Mouse (Mus musculus): ENCODE results near the gene Ankfn1. TPM values are rescaled to one million over a fixed set of nuclear protein-coding genes. Genes with fewer than 3 reads are reported as not detected.
A peak's percentile ranks its signal among the peaks of the same experiment; 100 is the strongest.

Gene Ankfn1
- polyA plus RNA-seq, 1 experiment from 2014 or later, result 2.1 TPM

GRCm38 (mm10) chr11:89506595-89507245 lies 270.7 kb downstream of the Ankfn1 start:
- H3K36me3 ChIP-seq (ENCODE audit: insufficient read depth), result no peaks in the 10 kb centered on the region
- no peak overlapping the region for H3K9ac ChIP-seq
- no peak for ATAC-seq (ENCODE audit: insufficient read depth)
- peaks cover 3% of the 10 kb centered on the region; the same call in 1 of the 2 replicates for H3K4me1 ChIP-seq (ENCODE audit: insufficient read depth)
- no peaks in the 10 kb centered on the region for H3K9me3 ChIP-seq (ENCODE audit: low read depth, low read length)
- no peak overlapping the region for H3K4me3 ChIP-seq (ENCODE audit: low read depth, low read length)
- DNase-seq, result no peak
- no peak for TF ChIP-seq CTCF (IDR thresholded peaks at IDR 0.05; ENCODE audit: low read depth)
- H3K27me3 ChIP-seq (ENCODE audit: insufficient read depth, low read length), result no peaks in the 10 kb centered on the region
- 39% methylated on average over 11 of the region's 11 CpGs for WGBS
- no peak overlapping the region for H3K4me2 ChIP-seq
- no peak overlapping the region for H3K27ac ChIP-seq (ENCODE audit: low read depth)

GRCm38 (mm10) chr11:89505046-89505445 lies 272.4 kb downstream of the Ankfn1 start:
- WGBS, result 77% methylated on average over 7 of the region's 7 CpGs

GRCm38 (mm10) chr11:89501796-89502195 lies 275.7 kb downstream of the Ankfn1 start:
- DNase-seq (no peak), ATAC-seq (ENCODE audit: insufficient read depth) (no peak)
- no peak overlapping the region for H3K27ac ChIP-seq (ENCODE audit: low read depth)
- no peak for TF ChIP-seq CTCF (IDR thresholded peaks at IDR 0.05; ENCODE audit: low read depth)
- H3K27me3 ChIP-seq (ENCODE audit: insufficient read depth, low read length), result no peaks in the 10 kb centered on the region
- no peaks in the 10 kb centered on the region for H3K9me3 ChIP-seq (ENCODE audit: low read depth, low read length)
- H3K36me3 ChIP-seq (ENCODE audit: insufficient read depth), result no peaks in the 10 kb centered on the region
- no peak overlapping the region for H3K9ac ChIP-seq
- H3K4me1 ChIP-seq (ENCODE audit: insufficient read depth), result peaks cover 3% of the 10 kb centered on the region; the same call in 1 of the 2 replicates
- H3K4me2 ChIP-seq, result no peak overlapping the region
- H3K4me3 ChIP-seq (ENCODE audit: low read depth, low read length), result no peak overlapping the region
- 77% methylated on average over 7 of the region's 7 CpGs for WGBS

More at GRCm38 (mm10) chr11:89505046-89505445, 272.4 kb downstream of the Ankfn1 start:
- Histone ChIP-seq H3K4me1 (ENCODE audit: insufficient read depth) (peaks cover 3% of the 10 kb centered on the region; the same call in 1 of the 2 replicates), H3K9me3 (ENCODE audit: low read depth, low read length) (no peaks in the 10 kb centered on the region), H3K27ac (ENCODE audit: low read depth) (no peak overlapping the region), H3K9ac (no peak overlapping the region), H3K4me2 (no peak overlapping the region), H3K27me3 (ENCODE audit: insufficient read depth, low read length) (no peaks in the 10 kb centered on the region), H3K4me3 (ENCODE audit: low read depth, low read length) (no peak overlapping the region), H3K36me3 (ENCODE audit: insufficient read depth) (no peaks in the 10 kb centered on the region)
- TF ChIP-seq CTCF (IDR thresholded peaks at IDR 0.05; ENCODE audit: low read depth), result no peak
- no peak for ATAC-seq (ENCODE audit: insufficient read depth)
- DNase-seq, result no peak

DNA sequence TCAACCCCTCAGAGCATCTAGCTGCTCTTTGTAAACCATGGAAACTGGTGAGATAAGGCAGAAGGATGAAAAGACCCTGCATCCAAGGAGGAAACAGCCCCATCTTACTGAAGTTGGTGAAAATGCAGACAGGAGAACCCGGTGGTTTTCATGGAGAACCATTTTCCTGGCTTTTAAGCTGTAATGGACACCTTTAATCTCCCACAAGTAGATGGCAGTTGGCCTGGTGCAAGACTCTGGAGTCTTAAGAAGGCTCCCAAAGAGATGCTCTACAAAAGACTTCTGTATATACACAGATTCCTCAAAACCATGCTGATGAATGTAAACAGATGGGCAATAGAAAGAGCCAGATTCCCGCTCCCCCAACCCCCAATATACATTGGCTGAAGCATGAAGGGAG lies 276.5 kb downstream of the Ankfn1 start:
- no peak for ATAC-seq (ENCODE audit: insufficient read depth)
- Histone ChIP-seq H3K27ac (ENCODE audit: low read depth) (no peak overlapping the region), H3K9ac (no peak overlapping the region), H3K4me1 (ENCODE audit: insufficient read depth) (no peaks in the 10 kb centered on the region), H3K27me3 (ENCODE audit: insufficient read depth, low read length) (no peaks in the 10 kb centered on the region), H3K4me3 (ENCODE audit: low read depth, low read length) (no peak overlapping the region), H3K4me2 (no peak overlapping the region), H3K36me3 (ENCODE audit: insufficient read depth) (no peaks in the 10 kb centered on the region), H3K9me3 (ENCODE audit: low read depth, low read length) (no peaks in the 10 kb centered on the region)
- no peak for TF ChIP-seq CTCF (IDR thresholded peaks at IDR 0.05; ENCODE audit: low read depth)
- peak; percentile 42 for DNase-seq
- WGBS, result 69% methylated on average over 2 of the region's 2 CpGs

DNA sequence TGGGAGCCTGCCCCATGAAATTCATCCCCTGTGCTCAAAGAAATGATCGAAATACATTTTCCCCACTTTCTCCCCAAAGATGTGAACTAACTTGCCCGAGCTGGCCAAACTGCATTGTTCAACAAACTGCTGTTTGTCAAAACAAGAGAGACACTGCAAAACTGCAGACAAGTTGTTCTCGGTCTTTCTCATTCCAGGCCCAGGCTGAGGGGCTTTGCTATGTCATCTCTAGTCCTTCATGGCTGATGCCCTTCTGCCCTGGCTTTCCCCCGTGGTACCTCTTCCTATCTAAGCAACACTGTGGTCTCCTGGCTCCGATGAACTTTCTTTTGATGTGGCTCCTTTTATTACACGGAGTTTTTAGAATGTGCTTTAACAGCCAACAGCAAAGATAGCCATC lies 296.4 kb downstream of the Ankfn1 start:
- no peak for TF ChIP-seq CTCF (IDR thresholded peaks at IDR 0.05; ENCODE audit: low read depth)
- WGBS, result 47% methylated on average over 6 of the region's 6 CpGs
- no peak for ATAC-seq (ENCODE audit: insufficient read depth)

DNA sequence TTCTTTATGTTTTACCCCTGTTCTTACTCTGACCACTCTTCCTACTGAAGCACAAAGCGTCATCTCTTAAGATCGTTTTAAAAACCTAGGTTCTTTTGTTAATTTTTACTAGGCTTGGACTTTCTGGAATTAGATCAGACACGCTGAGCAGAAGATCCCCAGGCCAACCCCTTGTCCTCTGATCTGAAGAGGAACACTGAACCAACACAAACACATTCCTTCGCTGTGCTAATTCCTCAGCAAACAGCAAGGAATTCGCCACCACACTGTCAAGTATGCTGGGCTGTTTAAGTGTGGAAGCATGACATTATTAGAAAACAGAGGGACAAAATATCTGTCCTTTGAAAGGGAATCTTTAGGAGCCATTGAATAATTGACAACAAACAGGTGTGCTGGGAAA lies 300.5 kb downstream of the Ankfn1 start:
- no peaks in the 10 kb centered on the region for H3K27me3 ChIP-seq (ENCODE audit: insufficient read depth, low read length)
- ATAC-seq (ENCODE audit: insufficient read depth) (no peak), DNase-seq (peak; percentile 23)
- H3K4me1 ChIP-seq (ENCODE audit: insufficient read depth), result 0 out of 2 replicates have a peak, but pooled peaks cover 10% of the 10 kb centered on the region
- H3K9ac ChIP-seq, result no peak overlapping the region
- no peak overlapping the region for H3K27ac ChIP-seq (ENCODE audit: low read depth)
- WGBS, result 41% methylated on average over 5 of the region's 5 CpGs
- H3K4me3 ChIP-seq (ENCODE audit: low read depth, low read length), result no peak overlapping the region
- TF ChIP-seq CTCF (IDR thresholded peaks at IDR 0.05; ENCODE audit: low read depth), result no peak
- H3K9me3 ChIP-seq (ENCODE audit: low read depth, low read length), result no peaks in the 10 kb centered on the region
- no peak overlapping the region for H3K4me2 ChIP-seq
- no peaks in the 10 kb centered on the region for H3K36me3 ChIP-seq (ENCODE audit: insufficient read depth)

More for the DNA sequence above, 296.4 kb downstream of the Ankfn1 start:
- H3K36me3 ChIP-seq (ENCODE audit: insufficient read depth), result no peaks in the 10 kb centered on the region
- DNase-seq, result no peak
- no peak overlapping the region for H3K4me2 ChIP-seq
- H3K9ac ChIP-seq, result no peak overlapping the region
- H3K4me1 ChIP-seq (ENCODE audit: insufficient read depth), result 0 out of 2 replicates have a peak, but pooled peaks cover 5% of the 10 kb centered on the region
- H3K27me3 ChIP-seq (ENCODE audit: insufficient read depth, low read length), result no peaks in the 10 kb centered on the region
- H3K27ac ChIP-seq (ENCODE audit: low read depth), result no peak overlapping the region
- H3K9me3 ChIP-seq (ENCODE audit: low read depth, low read length), result no peaks in the 10 kb centered on the region
- H3K4me3 ChIP-seq (ENCODE audit: low read depth, low read length), result no peak overlapping the region

DNA sequence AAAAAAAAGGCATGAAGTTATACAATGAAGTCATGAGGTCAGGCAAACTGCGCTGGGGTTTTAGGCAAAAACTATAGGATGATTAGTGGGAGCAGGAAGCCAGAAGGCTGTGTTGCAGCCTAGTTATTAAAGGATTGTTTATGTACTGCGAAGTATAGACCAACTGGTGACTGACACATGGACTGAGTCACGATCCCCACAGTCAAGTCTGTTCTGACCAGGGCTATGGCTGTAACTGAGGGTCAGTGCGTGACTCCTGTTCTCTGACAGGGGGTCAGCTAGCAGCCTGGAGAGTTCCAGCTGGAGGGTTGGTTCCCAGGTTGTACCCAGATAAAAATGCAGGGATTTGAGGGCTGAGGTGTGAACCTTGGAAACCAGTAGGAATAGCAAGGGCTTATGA lies 301.4 kb downstream of the Ankfn1 start:
- Histone ChIP-seq H3K27me3 (ENCODE audit: insufficient read depth, low read length) (no peaks in the 10 kb centered on the region), H3K27ac (ENCODE audit: low read depth) (no peak overlapping the region), H3K4me2 (no peak overlapping the region), H3K4me1 (ENCODE audit: insufficient read depth) (peaks cover 10% of the 10 kb centered on the region; the same call in 1 of the 2 replicates), H3K9me3 (ENCODE audit: low read depth, low read length) (no peaks in the 10 kb centered on the region), H3K4me3 (ENCODE audit: low read depth, low read length) (no peak overlapping the region), H3K9ac (no peak overlapping the region), H3K36me3 (ENCODE audit: insufficient read depth) (no peaks in the 10 kb centered on the region)
- 35% methylated on average over 4 of the region's 4 CpGs for WGBS
- TF ChIP-seq CTCF (IDR thresholded peaks at IDR 0.05; ENCODE audit: low read depth), result no peak
- DNase-seq (peak; percentile 57), ATAC-seq (ENCODE audit: insufficient read depth) (peak; percentile 60; the same call in 1 of the 2 replicates)
